Mouse (Mus musculus) left cerebral cortex, postnatal 25 days (tissue): ENCODE results near the gene Tulp1. TPM values are rescaled to one million over a fixed set of nuclear protein-coding genes. Genes with fewer than 3 reads are reported as not detected.
"Not testable (repeated sequence)": the region's sequence is repeated elsewhere in the genome, so short reads cannot be mapped to it uniquely, and the experiment has no call there.

Experiments
- DNase-seq, 2 experiments: peaks; one replicate each; pipeline ENCODE4 v3.0.0; 2022; ENCODE audit warnings: low spot score in 2 of 2, mixed read lengths in 1 of 2
- intact Hi-C: fragments of 180-260 bp; cut with DNase I; formaldehyde crosslinking; loops from one replicate; pipeline ENCODE4 v1.15.1; 2025
- total RNA-seq, 2 experiments: library from RNA; stranded (reverse); gene quantifications; 2 replicates each; pipeline ENCODE4 v1.2.3; 2021

Gene Tulp1
- total RNA-seq, 2 experiments from 2014 or later, result not detected

DNA sequence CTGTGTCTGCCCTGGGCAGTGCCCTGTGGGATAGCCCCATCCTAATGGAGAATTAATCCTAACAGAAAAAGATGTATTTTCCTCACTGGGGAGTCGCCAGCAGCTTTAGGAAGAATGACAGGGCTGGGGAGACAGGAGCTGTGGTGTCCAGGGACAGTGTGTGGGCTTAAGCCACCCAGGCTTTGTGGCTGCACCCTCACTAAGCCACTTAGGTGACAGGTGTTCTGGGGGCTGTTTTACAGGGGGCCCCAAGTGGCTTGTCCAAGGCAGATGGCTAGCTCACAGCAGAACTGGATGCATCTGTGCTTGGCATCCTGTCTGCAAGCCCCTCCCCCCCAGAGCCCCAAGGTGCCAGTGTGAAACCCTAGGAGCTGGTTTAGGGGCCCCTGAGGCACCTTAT is 6.9 kb upstream of the Tulp1 start:
- intact Hi-C loops, result no loop called here
- no peak for DNase-seq

DNA sequence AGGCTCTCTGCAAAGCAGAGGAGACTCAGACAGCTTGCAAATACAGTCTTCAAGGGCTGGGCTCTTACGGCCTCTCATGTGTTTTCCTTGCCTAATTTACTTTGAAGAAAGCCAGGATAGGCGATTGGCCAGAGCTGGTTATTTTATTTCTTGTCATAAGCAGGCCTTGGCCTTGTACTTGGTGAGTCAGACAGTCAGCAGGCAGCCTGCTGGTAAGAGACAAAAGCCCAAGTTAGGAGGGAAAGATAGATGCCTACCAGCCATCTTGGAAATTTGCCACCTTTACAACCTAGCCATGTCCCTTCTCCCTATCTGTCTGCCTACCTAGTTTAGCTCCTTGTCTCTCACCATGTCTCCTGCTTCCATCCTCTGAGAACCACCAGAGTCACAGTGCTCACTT is 6.3 kb upstream of the Tulp1 start:
- DNase-seq, result no peak
- intact Hi-C loops, result no loop called here

DNA sequence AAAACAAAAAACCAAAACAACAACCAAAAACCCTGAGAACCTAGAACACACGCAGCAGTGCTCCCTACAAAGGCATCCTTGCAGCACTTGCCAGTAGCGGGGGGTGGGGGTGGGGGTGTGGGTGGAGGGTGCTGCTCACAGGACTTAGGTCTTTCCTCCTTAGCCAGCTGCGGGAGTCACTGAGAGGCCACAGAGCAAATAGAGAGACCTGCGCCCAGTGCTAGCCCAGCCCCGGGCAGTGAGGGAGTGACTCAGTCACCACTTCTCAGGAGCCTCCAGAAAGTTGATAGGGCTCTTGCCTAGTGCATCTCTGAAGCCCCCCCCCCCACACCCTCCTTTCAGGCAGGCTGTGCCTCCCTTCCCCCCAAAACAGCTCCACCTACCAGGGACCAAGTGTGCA is 4.0 kb upstream of the Tulp1 start:
- intact Hi-C loops, result no loop called here
- DNase-seq, result no peak

DNA sequence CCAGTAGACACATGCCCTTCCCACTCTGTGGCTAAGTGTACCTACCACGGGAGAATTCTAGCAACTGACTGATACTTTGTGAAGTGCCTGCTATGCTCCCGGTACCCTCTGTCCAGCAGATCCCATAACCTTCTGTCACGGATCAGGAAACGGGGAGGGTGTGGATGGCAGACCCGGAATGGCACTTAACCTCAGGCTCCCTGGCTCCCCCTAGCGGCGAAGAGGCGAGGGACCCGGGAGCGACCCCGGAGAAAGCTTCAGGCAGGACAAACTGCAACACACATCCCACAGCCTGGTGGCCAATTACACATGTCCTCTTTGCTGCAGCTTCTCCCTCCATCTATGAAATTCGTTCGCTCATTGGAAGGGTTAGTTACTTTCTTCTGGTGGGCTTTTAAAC is 3.4 kb upstream of the Tulp1 start:
- intact Hi-C loops, result no loop called here
- peak; percentile 43 to 50 for DNase-seq

DNA sequence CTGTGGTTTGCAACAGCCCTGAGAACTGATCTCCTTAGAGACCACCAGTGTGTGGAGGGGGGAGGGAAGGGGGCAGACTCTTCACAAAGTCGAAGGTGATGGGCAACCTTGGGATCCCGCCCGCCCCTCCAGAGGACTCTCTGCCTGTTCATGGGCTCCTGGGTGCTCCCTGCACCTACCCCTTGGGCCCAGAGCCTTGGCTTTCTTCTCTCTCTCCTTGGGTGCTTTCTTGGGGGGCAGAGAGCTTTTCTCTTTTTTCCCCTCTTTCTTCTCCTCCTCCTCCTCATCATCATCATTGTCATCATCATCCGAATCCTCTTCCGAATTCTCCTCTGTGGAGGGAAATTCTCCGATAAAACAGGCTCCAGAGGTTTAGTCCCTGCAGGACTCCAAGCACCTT is 1.5 kb downstream of the Tulp1 start:
- no peak for DNase-seq
- intact Hi-C loops, result no loop called here

DNA sequence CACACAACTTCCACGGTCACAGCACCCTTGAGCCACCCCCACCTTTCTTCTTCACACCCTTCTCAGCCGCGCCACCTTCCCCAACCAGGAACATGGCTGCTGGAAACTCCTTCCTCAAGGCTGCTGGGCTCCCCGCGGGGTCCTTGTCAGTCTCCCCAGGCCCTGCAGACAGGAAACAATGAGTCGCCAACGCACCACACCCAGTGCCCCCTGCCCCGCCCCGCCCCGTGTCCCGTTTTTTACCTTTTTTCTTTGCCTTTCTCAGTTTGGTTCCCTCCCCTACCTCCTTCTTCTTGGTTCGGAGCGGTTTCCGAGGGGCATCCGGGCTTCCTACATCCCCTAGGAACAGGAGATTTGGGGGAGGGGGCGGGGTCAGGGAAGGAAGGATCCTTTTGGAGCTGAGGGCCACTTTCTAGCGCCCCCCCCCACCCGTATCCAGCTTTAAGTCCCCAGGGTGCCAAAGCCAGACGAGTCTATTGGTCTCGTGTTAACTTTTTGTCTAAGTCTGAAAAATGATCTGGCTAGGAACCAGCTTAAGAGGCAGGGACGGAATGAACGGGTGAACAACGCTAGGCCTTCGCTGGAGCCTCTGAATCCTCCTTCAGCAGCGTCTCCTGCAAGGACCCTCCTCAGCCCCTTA is 2.2 kb downstream of the Tulp1 start:
- intact Hi-C loops, result no loop called here
- no peak for DNase-seq

DNA sequence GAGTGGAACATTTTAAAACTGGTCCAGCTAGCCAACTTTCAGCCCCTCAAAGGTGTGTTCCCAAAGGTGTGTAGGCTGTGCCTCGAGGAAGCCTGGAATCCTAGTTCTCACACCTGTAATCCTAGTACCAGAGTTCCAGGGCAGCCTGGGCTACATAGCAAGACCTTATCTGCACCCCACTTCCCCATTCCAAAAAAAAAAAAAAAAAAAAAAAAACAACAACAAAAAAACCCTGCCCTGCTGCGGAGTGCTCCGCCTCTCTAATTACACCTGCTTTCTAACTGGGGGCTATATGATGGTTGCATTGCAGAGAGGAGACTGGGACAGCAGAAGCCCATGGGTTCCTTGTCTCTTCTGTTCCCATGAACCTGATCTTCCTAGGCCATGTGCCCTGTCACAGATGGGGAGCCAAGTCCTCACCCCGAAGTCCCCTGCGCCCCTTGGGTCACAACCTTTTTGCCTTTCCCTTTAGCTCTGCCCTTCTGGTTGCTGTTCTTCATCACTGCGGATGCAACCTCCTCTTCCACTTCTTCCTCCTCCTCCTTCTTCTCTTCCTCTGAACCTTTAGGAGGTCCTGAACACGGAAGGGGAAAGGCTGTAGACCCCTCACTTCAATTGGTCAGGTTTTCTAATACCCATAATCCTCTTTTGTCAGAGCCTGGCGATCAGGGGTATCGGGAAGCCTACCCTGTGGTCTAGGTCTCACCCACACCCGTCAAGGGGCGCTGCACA is 2.9 kb downstream of the Tulp1 start:
- intact Hi-C loops, result no loop called here
- DNase-seq, result no peak

DNA sequence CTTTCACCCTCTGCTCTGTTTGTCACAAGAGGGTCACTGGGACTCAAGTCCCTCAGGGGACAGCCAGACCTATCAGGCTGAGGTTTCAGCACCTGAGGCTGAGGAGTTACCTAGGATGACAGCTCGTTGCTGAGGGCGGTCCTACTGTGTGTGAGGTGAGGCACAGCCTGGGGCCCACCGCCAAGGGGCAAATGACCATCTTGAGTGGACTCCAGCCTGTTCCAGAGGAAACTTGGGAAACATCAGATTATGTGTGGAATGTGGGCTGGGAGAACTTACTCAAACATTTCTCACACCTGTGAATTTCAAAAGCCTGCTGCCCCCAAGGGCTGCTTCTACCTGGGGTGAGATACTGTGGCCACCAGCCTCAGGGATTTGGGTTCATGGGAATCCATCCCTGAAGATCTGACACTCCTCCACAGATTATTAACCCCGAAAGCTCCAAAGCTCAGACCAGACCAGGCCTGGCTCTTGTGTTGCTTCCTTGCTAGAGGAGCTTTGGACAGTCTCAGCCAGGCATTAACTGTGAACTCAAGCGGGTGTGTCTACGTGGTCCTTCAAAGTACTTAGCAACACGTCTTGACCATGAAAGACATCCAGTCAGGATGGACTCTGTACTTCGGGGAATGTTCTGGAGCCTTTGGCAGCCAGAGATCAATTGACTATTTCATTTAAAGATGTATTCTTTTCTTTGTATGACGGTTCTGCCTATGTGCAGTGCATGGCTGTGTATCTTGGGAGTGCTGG is 4.3 kb downstream of the Tulp1 start:
- intact Hi-C loops, result no loop called here
- DNase-seq, result no peak

DNA sequence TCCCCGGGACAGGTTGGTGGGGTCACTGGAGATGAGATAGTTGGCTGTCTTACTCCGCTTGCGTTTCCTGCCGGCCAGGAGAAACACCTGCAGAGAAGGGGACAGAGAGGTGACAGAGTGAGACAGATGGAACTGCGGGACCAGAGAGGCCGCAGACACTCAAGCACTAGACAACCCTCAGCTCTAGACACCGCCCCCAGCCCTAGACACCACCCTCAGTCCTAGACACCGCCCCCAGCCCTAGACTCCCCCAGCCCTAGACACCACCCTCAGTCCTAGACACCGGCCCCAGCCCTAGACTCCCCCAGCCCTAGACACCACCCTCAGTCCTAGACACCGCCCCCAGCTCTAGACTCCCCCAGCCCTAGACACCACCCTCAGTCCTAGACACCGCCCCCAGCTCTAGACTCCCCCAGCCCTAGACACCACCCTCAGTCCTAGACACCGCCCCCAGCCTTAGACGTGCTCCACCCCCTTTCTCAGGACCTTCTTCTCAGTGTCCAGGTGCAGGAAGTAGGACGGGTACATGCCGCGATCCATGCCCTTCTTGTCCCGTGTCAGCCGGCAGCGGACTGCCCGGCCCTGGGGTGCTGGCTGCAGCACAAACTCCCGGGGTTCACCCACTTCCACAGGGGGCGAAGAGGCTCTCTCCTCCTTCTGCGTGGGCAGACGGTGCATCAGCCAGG is 6.3 kb downstream of the Tulp1 start:
- intact Hi-C loops, DNase-seq: not testable (repeated sequence)

DNA sequence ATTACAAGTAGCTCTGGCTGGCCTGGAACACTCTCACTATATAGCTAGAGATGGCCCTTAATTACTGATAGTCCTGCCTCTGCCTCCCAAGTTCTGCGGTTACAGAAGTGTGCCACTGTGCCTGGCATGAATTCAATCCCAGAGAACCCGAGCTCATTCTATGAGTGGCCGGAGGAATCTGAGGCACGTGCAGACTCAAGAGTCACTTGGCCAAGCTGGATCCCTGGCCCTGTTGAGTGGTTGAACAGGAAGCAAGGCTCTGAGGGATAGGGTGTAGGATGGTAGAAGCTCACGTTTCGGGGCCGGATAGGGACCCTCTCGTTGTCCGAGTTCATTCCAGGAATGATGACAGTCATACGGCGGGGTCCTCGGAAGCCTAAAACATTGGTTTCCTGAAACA is 9.2 kb downstream of the Tulp1 start:
- no peak for DNase-seq
- intact Hi-C loops, result no loop called here

DNA sequence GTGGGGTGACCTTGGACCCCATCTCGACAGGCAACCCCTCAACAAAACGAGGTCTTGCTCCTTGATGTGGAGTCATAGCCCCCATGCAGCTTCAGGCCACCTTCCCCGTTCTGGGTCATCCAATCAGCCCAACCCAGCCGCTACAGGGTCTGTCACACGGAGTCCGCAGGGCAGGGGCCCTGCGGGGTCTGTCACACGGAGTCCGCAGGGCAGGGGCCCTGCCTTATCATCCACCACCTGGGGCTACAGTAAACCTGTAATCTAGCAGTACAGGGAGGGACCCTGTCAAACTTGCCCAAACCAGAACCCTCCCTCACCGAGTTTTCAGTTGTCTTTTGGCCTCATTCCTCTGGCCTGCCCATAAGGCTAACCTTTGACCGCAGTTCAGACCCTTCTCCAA is 13.0 kb downstream of the Tulp1 start:
- DNase-seq, result no peak
- intact Hi-C loops, result no loop called here

DNA sequence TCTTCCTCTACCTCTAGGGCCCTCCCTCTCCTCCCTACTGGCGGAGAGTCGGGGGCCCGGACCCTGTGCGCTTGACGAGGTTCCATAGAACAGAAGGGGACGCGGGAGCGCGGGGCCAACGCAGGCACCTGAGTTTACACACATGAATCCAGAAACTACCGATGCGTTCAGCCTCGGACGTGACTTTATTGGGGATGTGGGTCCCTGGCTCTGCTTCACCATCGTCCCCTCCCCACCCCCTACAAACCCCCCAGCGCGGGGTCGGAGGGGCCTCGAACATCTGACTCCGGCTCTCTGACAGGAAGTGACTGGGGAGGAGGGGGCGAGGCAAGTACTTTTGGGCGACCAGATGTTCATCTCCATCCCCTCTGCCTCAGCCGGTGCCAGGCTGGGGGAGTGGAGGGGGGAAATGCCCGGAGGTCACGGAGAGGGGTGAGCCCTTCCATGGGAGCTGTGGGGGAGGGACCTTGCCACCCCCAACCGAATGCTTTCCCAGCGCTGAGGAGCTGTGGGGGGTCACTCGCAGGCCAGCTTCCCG is 13.6 kb downstream of the Tulp1 start:
- no peak for DNase-seq
- intact Hi-C loops, result no loop called here

DNA sequence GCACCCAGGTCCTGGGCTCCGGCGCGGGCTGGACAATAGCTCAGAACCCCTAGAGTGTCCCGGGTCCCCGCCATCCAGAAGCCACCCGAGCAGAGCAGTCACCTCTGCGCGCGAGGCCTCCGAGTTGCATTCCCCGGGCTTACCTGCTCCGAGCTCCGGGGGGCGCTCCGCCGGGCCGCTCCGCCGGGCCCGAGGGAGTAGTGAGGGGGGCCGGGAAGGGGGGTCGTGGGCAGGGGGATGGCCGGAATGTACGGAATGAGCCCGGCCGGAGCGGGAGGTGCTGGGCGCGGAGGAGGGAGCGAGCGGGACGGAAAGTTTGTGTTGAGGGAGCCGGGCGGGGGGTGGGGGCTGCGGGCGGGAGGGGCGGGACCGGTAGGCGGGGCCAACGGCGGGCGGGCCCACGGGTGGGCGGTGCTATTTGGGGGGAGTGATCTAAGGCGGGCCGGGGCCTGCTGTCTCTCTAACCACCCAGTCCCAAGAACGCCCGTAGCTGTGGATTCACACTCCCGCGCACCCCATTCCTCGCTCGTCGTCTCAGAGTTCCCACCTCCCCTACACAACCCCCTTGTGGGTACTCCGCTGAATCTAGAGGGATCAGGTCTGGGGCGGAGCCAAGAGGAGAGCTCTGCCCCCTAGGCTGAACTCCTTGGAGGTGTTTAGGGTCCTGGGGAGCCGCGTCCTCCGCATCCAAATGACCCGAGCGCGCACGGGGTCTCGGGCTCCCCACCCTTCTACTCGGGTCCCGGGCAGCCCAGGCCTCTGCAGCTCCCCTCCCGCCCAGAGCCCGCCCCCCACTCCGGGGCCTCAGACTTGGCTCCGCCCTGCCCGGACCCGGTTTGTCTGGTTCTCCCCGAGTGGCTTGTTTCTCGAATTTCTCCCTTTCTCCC is 14.3 kb downstream of the Tulp1 start, which contains the start of gene Tead3:
Gene Tead3 (minus strand): TSS at position 352 of the 887 bp plus-strand sequence.
- peak in 1 of 2 experiments; percentile 28 for DNase-seq
- intact Hi-C loops, result no loop called here

DNA sequence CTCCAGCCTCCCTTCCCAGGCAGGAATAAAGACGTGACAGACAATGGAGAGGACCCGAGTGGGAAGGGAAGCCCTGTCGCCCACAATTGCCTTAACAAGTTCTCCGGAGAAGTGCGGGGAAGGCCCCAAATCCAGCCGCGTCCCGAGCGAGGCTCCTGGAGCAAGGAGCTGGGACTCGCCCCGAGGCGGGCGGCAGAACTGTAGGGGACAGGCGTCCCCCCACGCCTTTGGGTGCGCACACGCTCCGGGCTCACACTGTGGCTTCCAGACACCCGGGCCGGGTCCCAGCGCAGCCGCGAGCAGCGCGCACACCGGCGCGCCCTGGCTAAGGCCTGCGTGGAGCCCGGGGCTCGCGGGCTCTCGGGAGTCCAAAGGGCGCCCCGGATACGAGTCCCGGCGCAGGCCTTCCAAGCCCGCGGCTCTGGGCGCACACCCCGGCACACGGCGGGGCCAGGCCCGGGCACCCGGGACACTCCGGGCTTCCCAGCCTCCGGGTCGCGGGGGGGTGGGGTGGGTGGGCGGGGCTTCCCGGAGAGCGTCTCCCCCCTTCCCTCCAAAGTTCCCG is 15.0 kb downstream of the Tulp1 start:
- intact Hi-C loops, result no loop called here
- DNase-seq, result no peak

DNA sequence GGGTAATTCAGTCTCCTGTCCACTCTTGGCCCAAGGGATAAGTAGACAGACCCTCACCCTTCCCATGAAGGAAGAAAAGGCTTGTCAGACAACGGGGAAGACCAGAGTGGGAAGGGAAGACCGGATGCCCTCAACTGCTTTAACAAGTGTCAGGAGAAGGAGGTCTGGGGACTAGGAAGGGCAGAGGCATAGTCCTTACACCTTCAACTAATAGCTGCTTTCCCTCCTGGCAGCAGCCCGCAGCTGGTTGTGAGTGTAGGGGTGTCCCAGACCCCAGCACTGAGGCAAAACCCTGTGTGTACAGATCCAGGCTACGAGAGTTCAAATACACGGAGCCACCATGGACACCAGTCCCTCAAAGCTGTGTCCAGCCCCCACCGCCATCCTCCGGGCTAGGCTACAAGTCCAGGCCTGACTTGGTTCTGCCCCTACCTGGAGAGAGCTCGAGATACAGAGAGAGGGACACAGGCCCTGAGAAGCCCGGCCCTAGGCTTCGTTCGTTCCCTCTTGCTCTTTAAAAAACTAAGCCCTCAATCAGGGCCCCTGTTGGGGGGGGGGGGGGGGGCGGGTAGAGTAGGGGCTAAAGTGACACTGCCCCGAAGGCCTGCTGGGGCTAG is 15.7 kb downstream of the Tulp1 start:
- intact Hi-C loops, result no loop called here
- no peak for DNase-seq

DNA sequence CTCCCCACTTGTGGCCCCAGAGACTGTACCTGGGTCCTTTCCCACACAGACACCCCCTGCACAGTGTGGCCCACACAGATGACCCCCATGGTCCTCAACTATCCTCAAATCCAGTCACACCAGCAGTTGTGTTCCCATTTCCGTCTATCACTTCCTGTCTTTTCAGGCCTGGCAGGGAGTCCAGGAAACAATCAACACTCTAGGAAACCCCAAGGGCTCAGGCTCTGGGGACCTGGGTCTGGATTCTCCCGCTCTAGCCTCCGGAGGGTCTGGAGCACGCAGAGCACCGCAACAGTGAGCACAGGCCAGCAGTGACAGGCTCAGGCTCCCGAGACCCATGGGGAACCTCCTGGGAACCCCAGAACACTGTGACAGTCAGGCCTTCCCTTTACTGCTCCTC is 16.8 kb downstream of the Tulp1 start:
- intact Hi-C loops, result no loop called here
- DNase-seq, result no peak

DNA sequence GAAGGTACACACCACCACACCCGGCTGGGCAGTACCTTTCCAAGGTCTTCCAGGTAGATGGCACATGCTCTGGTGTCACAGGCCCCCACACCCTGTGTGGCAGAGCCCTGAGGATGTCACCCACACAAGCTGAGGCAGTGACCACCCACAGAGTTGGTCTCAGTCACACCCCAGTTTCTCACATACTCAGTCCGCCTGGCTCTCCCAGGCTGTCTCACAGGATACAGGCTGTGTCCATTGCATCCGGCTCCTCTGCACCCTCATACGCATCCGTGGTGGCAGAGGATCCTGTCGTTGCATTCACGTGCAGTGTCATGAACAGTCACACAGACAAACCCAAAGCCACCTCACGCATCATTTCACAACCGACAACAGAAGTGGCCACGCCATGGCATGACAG is 17.7 kb downstream of the Tulp1 start:
- DNase-seq, result no peak
- intact Hi-C loops, result no loop called here

DNA sequence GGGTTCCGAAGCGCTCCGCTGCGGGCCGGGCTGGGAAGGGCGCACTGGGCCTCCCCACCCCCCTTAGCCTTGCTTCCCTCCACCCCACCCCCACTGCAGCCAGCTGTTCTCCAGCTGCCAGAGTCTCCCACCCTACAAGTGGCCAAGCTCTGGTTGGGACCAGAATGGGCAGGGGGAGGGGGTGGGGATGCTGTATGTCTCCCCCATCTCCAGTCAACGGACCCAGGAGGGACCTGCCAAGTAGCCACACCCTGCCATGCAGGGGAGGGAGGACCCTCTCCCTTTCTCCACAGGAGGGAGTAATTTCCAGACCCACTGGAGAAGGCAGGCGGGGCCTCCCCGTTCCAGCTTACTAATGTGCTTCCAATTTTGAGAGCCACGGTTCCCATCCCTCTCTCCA is 19.1 kb downstream of the Tulp1 start:
- intact Hi-C loops, result no loop called here
- no peak for DNase-seq
